Mouse (Mus musculus) ES-E14 (cell line): ENCODE measurements around the gene Dhrs1.

Experiments
- CHD2 ChIP-seq: IDR thresholded peaks from 2 replicates; pipeline ENCODE4 v1.6.1; 2014; ENCODE audit warnings: mild to moderate bottlenecking, low read depth, low read length, inconsistent platforms
- HCFC1 ChIP-seq: IDR thresholded peaks from 2 replicates; pipeline ENCODE4 v1.6.1; 2012; ENCODE audit warnings: low read length, inconsistent platforms, borderline replicate concordance; ENCODE audit not compliant: insufficient read depth
- MAFK ChIP-seq: IDR thresholded peaks from 2 replicates; pipeline ENCODE4 v1.6.1; 2014; ENCODE audit warnings: mild to moderate bottlenecking, low read depth, low read length, inconsistent platforms; ENCODE audit not compliant: insufficient read depth
- ZC3H11A ChIP-seq: IDR thresholded peaks from 2 replicates; pipeline ENCODE4 v1.6.1; 2012; ENCODE audit warnings: low read depth, mild to moderate bottlenecking, inconsistent platforms, low read length, borderline replicate concordance
- ZNF384 ChIP-seq: IDR thresholded peaks from 2 replicates; pipeline ENCODE4 v1.6.1; 2012; ENCODE audit warnings: low read depth, low read length, inconsistent platforms

DNA sequence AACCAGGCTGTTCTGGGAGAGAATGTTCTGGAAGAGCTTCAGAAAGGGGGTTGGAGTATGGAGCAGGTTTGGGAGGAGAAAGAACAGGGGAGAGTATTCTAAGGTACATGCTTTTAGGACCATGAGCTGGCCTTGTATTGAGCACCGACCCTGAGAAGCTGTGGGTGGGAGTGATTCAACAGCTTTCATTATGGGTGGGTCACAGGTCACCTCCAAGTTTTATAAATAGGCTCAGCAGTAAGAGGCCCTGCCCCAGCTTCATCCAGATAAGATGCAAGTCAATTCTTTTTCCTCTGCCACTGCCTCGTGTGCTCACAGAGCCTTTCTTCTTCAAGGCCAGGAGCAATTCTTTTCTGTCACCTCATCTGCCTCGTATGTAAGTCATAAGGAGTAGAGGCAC is 31.7 kb upstream of the Dhrs1 start:
- TF ChIP-seq CHD2 (no peak), ZNF384 (no peak), HCFC1 (no peak), MAFK (no peak), ZC3H11A (no peak)
